Mouse (Mus musculus) cerebellum, adult 9-10 months (tissue): ENCODE data around the gene Bhlha9.
"Not testable (repeated sequence)": the region's sequence is repeated elsewhere in the genome, so short reads cannot be mapped to it uniquely, and the experiment has no call there.

Experiments used
- DNase-seq: peaks from one replicate; pipeline ENCODE4 v3.0.0; 2022

Bhlha9 gene

DNA sequence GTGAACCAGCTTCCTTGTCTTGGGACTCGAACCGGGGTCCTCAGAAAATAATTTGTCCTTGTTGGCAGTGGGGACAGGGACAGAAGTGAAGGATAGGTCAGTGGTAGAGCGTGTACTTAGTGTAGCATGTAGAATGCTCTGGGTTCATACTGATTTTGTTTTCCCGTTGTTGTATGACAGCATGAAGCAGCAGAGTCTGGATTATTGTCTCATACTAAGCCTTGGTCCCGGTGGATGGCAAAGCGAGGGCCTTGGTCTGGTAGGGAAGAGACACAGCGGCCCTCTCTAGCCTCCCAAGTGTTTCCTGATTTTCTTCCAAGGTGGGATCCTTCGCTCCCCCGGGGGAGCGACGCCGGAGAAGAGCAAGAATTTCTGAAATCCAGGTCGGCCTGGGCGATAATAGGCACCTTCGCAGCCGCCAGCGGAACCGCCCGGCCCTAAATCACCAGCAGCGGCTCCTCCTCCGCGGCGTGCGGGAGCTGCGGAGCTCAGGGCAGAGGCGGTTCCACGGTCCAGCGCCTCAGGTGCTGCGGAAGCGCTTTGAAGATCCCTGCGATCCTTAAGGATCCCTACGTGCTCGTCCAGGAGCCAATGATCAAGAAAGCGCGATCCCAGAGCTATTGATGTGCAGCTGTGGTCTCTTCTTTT lies 6.1 kb upstream of the Bhlha9 start:
- no peak for DNase-seq

DNA sequence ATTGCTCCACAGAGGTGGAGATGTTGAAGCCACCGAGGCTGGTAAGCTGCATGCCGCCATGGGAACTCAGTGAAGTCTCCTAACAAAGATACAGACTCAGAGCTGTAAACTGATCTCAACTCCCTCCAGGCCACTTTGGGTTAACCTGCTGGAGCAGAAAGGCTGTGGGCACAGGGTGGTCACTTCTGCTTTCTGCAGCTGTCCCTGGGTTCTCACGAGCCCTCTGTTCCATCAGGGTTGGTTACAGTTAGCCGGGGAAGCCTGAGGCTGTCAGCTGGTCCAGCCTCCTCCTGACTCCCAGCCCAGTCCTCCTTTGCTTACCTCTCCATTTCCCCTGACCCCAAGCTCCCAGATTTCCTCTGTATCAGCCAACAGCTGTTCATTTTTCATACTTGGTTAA lies 4.5 kb upstream of the Bhlha9 start:
- peak; percentile 5 for DNase-seq

DNA sequence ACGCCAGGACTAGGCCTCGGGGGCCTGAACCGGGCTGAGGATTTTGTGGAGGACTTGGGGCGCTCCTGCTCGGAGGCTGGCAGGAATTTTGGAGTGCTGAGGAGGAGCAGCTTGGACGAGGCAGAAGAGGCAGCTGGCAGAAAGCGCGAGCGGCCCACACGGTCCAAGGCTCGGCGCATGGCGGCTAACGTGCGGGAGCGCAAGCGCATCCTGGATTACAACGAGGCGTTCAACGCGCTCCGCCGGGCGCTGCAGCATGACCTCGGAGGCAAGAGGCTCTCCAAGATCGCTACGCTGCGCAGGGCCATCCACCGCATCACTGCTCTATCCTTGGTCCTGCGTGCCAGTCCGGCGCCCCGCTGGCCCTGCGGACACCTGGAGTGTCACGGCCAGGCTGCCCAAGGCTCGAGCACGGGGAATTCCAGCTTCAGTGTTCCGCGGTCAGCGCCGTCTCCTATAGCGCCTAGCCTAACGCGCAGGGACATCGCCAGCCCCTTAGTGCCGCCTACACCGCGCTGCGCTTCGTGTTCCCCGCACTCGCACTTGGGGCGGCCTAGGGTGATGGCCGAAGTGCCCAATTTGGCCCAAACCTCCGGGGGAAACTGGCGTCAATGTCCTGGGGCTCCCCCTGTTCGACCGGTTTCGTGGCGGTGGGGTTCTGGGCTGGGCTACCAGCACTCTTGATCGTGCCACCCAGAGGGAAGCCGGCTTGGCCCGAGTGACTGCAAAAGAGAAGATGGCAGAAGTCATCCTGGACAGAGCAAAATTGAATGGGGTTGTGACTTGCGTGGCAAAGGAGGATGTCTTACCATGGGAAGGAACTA lies 503 bp downstream of the Bhlha9 start:
- no peak for DNase-seq

DNA sequence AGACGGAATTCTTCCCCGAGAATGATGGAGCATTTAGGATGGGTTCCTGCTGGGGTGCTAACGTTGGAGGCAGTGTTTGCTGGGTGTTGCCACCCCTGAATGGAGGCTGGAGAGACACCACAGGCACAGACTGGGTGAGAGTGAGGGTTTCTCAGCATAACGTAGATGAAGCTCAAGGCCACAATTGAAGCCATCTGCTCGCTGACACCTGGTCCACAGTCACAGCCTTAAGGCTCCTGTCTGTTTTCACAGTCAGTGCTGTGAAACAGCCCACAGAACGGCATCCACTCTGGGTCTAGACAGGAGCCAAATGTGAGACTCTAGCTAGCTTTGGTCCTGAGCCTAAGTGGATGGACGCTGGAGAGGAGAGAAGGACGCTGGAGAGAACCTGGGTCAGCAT lies 1.9 kb downstream of the Bhlha9 start:
- no peak for DNase-seq

DNA sequence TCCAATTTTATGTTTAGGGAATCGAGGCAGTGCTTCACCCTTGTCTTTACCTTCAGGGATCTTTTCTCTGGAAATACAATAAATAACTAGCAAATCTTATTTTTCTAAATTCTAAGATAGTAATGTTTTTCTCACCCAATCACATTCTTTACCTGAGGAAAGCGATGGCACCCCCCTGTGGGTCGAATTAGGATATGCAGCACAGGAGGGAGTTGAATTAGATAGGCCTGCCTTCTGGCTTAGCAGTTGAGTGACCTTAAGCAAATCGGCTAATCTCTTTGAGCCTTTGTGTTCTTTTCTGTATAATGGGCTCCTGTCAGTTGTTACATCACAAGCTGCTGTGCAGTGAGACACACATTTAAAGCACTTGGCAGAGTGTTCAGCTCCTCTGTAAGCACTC lies 2.4 kb downstream of the Bhlha9 start:
- no peak for DNase-seq

DNA sequence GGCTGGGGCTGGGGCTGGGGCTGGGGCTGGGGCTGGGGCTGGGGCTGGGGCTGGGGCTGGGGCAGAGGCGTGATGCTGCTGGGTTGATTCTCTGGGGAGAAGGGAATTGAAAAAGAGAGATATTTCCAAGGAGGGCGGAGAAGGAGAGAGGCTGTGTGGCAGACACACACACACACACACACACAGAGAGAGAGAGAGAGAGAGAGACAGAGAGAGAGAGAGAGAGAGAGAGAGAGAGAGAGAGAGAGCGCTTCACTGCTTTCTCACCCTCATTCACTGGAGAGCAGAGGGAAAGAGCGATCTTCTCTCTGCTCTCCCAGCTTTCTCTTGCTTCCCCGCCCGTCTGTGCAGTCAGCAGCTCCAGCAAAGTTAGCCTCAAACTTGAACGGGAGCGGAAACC lies 7.2 kb downstream of the Bhlha9 start, which contains the start of gene Trarg1:
TSS of gene Trarg1 (plus strand) at position 301 of the 400 bp plus-strand sequence.
- DNase-seq = not testable (repeated sequence)

DNA sequence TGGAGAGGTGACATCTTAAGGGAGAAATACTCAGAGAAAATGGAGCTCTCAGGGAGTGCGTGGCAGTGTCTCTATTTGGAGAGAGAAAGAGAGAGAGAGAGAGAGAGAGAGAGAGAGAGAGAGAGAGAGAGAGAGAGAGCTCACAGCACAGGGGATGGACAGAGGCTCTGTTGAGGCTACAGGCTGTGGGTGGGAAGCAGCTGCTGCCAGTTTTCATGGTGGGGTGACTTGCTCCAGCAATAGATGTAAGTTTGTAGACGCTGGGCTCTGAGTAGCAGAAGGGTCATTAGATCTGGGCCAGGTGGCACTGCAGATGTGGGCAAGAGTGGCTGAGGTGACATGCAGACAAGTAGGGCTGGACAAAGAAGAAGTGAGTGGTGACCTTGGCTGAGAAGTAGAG lies 13.3 kb downstream of the Bhlha9 start:
- DNase-seq = no peak

DNA sequence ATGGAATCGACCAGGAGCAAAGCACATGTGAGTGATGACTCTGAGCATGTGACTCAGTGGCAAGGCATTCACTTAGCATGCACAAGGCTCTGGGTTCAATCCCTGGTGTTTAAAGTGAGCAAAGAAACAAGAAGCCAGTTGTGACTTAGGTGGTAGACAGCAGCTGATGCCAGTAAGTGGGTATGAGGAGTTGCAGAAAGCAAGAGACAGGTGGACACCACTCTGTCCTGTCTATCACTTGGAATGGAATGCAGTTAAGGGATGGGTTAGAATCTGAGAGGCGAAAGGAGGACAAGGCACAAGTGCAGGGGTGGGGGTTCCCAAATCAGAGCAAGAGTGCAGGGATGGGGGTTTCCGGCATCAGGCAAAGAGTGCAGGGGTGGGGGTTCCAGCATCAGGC lies 19.8 kb downstream of the Bhlha9 start:
- DNase-seq = no peak

DNA sequence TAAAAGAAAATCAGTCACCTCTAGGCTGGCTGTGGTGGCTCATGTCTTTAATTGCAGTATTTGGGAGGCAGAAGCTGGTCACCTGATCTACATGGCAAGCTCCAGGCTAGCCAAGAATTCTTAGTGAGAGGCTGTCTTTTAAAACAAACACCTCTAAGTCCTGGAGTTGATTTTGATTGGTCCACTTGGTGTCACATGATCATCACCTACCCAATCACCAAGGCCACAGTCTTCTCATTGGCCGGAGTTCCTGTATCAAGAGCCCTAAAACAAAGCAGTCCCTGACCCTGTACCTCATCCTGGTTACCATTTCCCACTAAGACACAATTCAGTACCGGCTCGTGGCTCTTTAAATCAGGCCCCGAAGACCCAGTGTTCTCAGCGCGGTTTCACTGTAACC lies 23.5 kb downstream of the Bhlha9 start:
- DNase-seq = peak; percentile 38

DNA sequence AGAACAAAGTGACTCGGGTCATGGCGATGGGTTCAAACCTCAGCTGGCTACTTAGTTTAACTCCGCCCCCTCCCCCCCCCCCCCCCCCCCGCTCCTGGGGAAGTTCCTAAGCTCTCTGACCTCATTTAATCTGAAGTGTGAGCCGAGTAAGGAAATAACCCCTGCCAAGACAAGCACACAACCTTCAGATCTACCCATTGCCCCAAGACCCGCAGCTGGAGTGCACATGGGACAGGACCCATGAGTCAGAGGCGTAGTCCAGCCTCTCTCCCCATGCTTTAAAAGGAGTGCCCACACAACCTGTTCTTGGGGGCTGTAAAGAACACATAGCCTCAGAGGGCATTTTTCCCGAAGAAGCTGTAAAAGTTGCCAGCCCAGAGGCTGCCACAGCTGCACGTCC lies 27.4 kb downstream of the Bhlha9 start:
- DNase-seq = no peak

DNA sequence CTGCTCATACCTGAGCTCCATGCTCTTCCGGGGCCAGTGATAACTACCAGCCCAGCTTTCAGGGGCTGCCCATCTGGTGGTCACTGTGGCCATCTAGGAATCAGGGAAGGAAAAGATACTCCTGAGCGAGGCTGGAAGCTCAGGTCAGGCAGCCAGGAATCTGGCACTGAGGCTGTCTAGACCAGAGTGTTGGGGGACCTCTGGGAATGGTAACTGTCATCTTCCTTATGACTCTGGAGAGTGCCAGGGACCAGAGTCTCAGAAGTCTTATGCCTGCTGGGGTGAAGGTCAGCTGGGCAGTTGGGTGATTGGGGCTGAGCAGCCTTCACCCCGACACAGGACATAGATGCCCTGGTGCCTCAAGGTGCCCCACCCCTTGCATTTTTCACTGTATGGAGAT lies 35.4 kb downstream of the Bhlha9 start:
- no peak for DNase-seq

DNA sequence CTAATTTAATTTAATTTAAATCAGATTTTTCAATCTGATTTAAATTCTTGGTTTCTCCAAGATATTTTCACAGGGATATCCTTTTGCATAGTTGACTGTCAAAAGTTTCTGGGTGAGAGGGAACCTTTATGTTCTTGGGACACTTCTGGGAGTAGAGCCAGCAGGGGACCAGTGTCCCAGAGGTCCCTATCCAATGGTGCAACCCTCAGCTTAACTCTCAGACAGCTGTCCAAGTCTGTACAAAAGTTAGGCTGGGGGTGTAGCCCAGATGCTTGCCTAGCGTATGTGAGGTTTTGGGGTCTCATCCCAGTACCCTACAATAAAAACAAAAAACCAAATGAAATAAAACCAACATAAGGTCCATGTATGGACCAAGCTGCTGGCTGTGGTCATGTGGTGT lies 35.8 kb downstream of the Bhlha9 start:
- DNase-seq = no peak

DNA sequence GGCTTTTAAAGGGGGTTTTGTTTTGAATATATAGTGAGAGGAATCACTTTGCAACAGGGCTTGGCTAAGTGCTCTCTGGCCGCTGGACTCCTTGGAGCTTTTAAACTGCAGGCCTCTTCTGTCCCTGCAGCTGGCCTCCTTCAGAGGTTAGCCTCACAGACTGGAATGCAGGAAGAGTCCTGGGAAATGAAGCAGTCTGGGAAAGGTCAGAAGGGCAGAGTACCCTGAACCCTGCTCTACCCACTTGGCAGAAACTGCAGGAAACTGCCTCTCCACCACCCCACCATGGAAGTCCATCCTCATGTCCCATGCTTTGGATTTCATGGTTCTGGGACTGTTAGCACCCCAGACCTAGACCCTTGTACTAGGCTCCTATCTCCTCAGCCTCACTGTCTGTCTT lies 36.6 kb downstream of the Bhlha9 start:
- DNase-seq = no peak

DNA sequence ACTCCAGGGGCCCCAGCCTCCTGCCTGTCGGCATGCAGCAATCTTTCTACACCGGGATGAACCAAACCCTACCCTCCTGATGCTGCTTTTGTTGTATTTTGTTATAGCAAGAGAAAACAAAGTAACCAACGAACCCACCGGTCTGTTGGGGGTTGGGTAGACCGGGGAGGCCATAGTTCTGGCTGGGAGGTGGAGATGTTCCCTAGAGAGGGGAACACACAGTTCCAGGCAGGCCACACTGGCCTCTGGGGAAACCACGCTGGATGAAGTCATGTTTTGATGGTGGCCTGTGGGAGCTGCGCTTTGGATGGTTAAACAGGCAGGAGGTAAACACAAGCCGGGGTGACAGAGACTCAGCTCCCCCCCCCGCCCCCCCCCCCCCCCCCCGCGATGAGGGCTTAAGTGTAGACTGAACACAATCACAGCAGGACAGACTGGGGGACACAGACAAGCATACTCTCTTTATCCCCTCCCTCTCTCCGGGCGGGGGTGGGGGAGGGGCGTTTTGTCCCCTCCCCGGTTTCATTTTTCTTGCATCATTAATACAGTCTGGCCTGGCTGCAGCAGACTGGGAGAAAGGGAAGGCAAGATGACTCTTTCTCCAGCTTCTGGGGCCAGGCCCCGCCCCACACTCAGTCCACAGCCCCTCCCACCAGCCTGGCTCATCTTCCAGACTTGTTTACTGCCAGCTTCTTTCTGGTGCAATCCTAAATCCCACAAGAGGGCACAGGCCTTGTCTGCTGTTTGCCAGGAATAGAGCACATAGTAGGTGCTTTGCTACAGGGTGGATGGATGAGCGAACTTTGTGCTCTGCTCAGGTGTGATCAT lies 37.6 kb downstream of the Bhlha9 start:
- no peak for DNase-seq

DNA sequence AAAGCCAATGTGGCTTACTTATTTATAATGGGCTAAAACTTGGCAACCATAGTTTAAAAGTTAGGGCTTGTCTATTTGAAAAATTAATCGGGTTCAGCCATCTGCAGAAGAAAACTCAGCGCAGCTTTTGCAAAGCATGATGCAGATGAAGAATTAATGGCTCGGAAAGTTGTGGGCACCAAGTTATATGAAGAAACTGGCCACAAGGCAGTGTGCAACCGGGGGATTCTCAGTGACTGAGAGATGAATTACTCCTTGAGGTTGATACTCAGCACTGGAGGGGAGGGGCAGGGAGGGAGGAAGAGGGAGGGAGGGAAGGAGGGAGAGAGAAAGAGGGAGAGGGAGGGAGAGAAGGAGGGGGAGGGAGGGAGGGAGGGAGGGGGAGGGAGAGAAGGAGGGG lies 44.7 kb downstream of the Bhlha9 start:
- no peak for DNase-seq
